Mouse (Mus musculus) myocyte (in vitro differentiated cells): Measurements from ENCODE around the gene Vezf1. TPM values are rescaled to one million over a fixed set of nuclear protein-coding genes. Genes with fewer than 3 reads are reported as not detected.

ENCODE experiments used
- H3K27me3 ChIP-seq: one replicate; pipeline ENCODE4 v1.6.1; 2011; ENCODE audit not compliant: control insufficient read depth, insufficient read depth, insufficient read length
- H3K36me3 ChIP-seq: one replicate; pipeline ENCODE4 v1.6.1; 2011; ENCODE audit not compliant: control insufficient read depth, insufficient read depth
- H3K4me2 ChIP-seq: one replicate; pipeline ENCODE4 v1.6.1; 2011; ENCODE audit warnings: low read depth, control low read depth
- H3K4me3 ChIP-seq: one replicate; pipeline ENCODE4 v1.5.1; 2011; ENCODE audit warnings: mild to moderate bottlenecking, control low read depth, moderate library complexity
- H3K79me2 ChIP-seq: one replicate; pipeline ENCODE4 v1.6.1; 2011; ENCODE audit not compliant: control insufficient read depth, insufficient read depth
- H3ac ChIP-seq: one replicate; pipeline ENCODE4 v1.6.1; 2011; ENCODE audit not compliant: control insufficient read depth, insufficient read length
- CEBPB ChIP-seq: IDR thresholded peaks from 2 replicates; pipeline ENCODE4 v1.6.1; 2011; ENCODE audit warnings: mild to moderate bottlenecking, moderate library complexity; ENCODE audit not compliant: poor library complexity, insufficient read depth, severe bottlenecking
- E2F4 ChIP-seq: IDR thresholded peaks from one replicate; pipeline ENCODE4 v1.6.1; 2011; ENCODE audit warnings: mild to moderate bottlenecking, control low read depth, moderate library complexity; ENCODE audit not compliant: insufficient read depth
- MAX ChIP-seq: IDR thresholded peaks from one replicate; pipeline ENCODE4 v1.6.1; 2011; ENCODE audit warnings: low read depth, mild to moderate bottlenecking, control low read depth
- MYOD1 ChIP-seq, 3 experiments: IDR thresholded peaks; one replicate each; pipeline ENCODE4 v1.6.1; 2011; ENCODE audit warnings: control low read depth in 2 of 3, low read depth in 2 of 3, mild to moderate bottlenecking in 2 of 3, moderate library complexity in 1 of 3; ENCODE audit not compliant: insufficient read length in 2 of 3, control insufficient read depth in 1 of 3
- MYOG ChIP-seq, 3 experiments: IDR thresholded peaks; one replicate each; pipeline ENCODE4 v1.6.1; 2011; ENCODE audit warnings: control low read depth in 2 of 3, low read depth in 2 of 3, mild to moderate bottlenecking in 2 of 3; ENCODE audit not compliant: insufficient read length in 2 of 3, control insufficient read depth in 1 of 3, insufficient read depth in 1 of 3
- POLR2A ChIP-seq: IDR thresholded peaks from one replicate; pipeline ENCODE4 v1.6.1; 2011; ENCODE audit warnings: low read depth, mild to moderate bottlenecking, control low read depth, moderate library complexity; ENCODE audit not compliant: insufficient read length
- POLR2AphosphoS2 ChIP-seq: IDR thresholded peaks from one replicate; pipeline ENCODE4 v1.6.1; 2011; ENCODE audit warnings: low read depth, control low read depth; ENCODE audit not compliant: insufficient read length
- REST ChIP-seq: IDR thresholded peaks from one replicate; pipeline ENCODE4 v1.6.1; 2011; ENCODE audit warnings: mild to moderate bottlenecking, control low read depth, moderate library complexity; ENCODE audit not compliant: insufficient read depth, insufficient read length
- SRF ChIP-seq: IDR thresholded peaks from one replicate; pipeline ENCODE4 v1.6.1; 2011; ENCODE audit warnings: low read depth; ENCODE audit not compliant: control insufficient read depth, insufficient read length
- TCF12 ChIP-seq: IDR thresholded peaks from one replicate; pipeline ENCODE4 v1.6.1; 2011; ENCODE audit warnings: mild to moderate bottlenecking, control low read depth; ENCODE audit not compliant: poor library complexity, insufficient read depth, severe bottlenecking
- TCF3 ChIP-seq: IDR thresholded peaks from one replicate; pipeline ENCODE4 v1.6.1; 2011; ENCODE audit warnings: low read depth, control low read depth; ENCODE audit not compliant: insufficient read length
- USF1 ChIP-seq: IDR thresholded peaks from one replicate; pipeline ENCODE4 v1.6.1; 2011; ENCODE audit warnings: low read depth, mild to moderate bottlenecking, control low read depth, moderate library complexity
- polyA plus RNA-seq: library from polyadenylated mRNA; unstranded; fragments of >200 nt; fragmentation: generic; extraction: Trizol; gene quantifications from one replicate; pipeline ENCODE4 v1.2.1, GENCODE M21; 2012; ENCODE audit warnings: missing spikeins

Gene Vezf1
- polyA plus RNA-seq, 1 experiment = 17.7 TPM

- peaks cover 55% of the 10 kb centered on the region for H3K79me2 ChIP-seq
- TF ChIP-seq TCF3 = no peak
- no peak for TF ChIP-seq MYOG (IDR thresholded peaks at IDR 0.05; ENCODE audit: control insufficient read depth in 1 of 3, insufficient read depth in 1 of 3, insufficient read length in 2 of 3, low read depth in 2 of 3)
- TF ChIP-seq MYOD1 (IDR thresholded peaks at IDR 0.05; ENCODE audit: control insufficient read depth in 1 of 3, insufficient read length in 2 of 3, low read depth in 2 of 3) = no peak
- no peak for TF ChIP-seq E2F4
- TF ChIP-seq POLR2A = no peak
- TF ChIP-seq USF1 = no peak
- TF ChIP-seq MAX = no peak
- TF ChIP-seq REST = no peak
- TF ChIP-seq CEBPB = no peak
- TF ChIP-seq TCF12 = no peak
- TF ChIP-seq SRF = no peak
- TF ChIP-seq POLR2AphosphoS2 = no peak
- no peaks in the 10 kb centered on the region for H3K27me3 ChIP-seq
- H3K4me3 ChIP-seq = peak overlapping the region; percentile 91
- H3K4me2 ChIP-seq = peak overlapping the region; percentile 89
- H3ac ChIP-seq = no peak overlapping the region
- peaks cover 55% of the 10 kb centered on the region for H3K36me3 ChIP-seq
Observed at GRCm38 (mm10) chr11:88049732-88050131, 18.3 kb upstream of the Vezf1 start.

- H3K79me2 ChIP-seq = peaks cover 48% of the 10 kb centered on the region
- no peak overlapping the region for H3K4me3 ChIP-seq
- H3K36me3 ChIP-seq = peaks cover 56% of the 10 kb centered on the region
- H3K4me2 ChIP-seq = no peak overlapping the region
- no peak for TF ChIP-seq USF1
- no peak for TF ChIP-seq POLR2AphosphoS2
- TF ChIP-seq MYOD1 (IDR thresholded peaks at IDR 0.05; ENCODE audit: control insufficient read depth in 1 of 3, insufficient read length in 2 of 3, low read depth in 2 of 3) = no peak
- no peak for TF ChIP-seq E2F4
- no peak for TF ChIP-seq MYOG (IDR thresholded peaks at IDR 0.05; ENCODE audit: control insufficient read depth in 1 of 3, insufficient read depth in 1 of 3, insufficient read length in 2 of 3, low read depth in 2 of 3)
- TF ChIP-seq TCF12 = no peak
- TF ChIP-seq REST = no peak
- TF ChIP-seq CEBPB = no peak
- no peak for TF ChIP-seq POLR2A
- TF ChIP-seq SRF = no peak
- TF ChIP-seq TCF3 = no peak
- TF ChIP-seq MAX = no peak
- no peaks in the 10 kb centered on the region for H3K27me3 ChIP-seq
- no peak overlapping the region for H3ac ChIP-seq
Observed at GRCm38 (mm10) chr11:88052638-88053037, 15.4 kb upstream of the Vezf1 start.

GRCm38 (mm10) chr11:88053821-88054220 lies 14.3 kb upstream of the Vezf1 start:
- no peak for TF ChIP-seq SRF
- no peak for TF ChIP-seq MYOD1 (IDR thresholded peaks at IDR 0.05; ENCODE audit: control insufficient read depth in 1 of 3, insufficient read length in 2 of 3, low read depth in 2 of 3)
- no peak for TF ChIP-seq TCF3
- no peak for TF ChIP-seq POLR2A
- TF ChIP-seq E2F4 = no peak
- no peak for TF ChIP-seq POLR2AphosphoS2
- no peak for TF ChIP-seq TCF12
- no peak for TF ChIP-seq USF1
- TF ChIP-seq MYOG (IDR thresholded peaks at IDR 0.05; ENCODE audit: control insufficient read depth in 1 of 3, insufficient read depth in 1 of 3, insufficient read length in 2 of 3, low read depth in 2 of 3) = no peak
- H3K27me3 ChIP-seq = no peaks in the 10 kb centered on the region
- no peak overlapping the region for H3ac ChIP-seq
- peaks cover 55% of the 10 kb centered on the region for H3K36me3 ChIP-seq
- no peak overlapping the region for H3K4me3 ChIP-seq
- H3K4me2 ChIP-seq = no peak overlapping the region
- H3K79me2 ChIP-seq = peaks cover 36% of the 10 kb centered on the region

- TF ChIP-seq E2F4 = no peak
- Histone ChIP-seq H3K36me3 (peaks cover 47% of the 10 kb centered on the region), H3K27me3 (no peaks in the 10 kb centered on the region), H3K79me2 (peaks cover 29% of the 10 kb centered on the region), H3K4me2 (no peak overlapping the region), H3ac (no peak overlapping the region), H3K4me3 (no peak overlapping the region)
Observed at GRCm38 (mm10) chr11:88054589-88054988, 13.5 kb upstream of the Vezf1 start.

GRCm38 (mm10) chr11:88055777-88056176 lies 12.3 kb upstream of the Vezf1 start:
- Histone ChIP-seq H3ac (no peak overlapping the region), H3K27me3 (no peaks in the 10 kb centered on the region), H3K79me2 (peaks cover 17% of the 10 kb centered on the region), H3K4me2 (no peak overlapping the region), H3K4me3 (no peak overlapping the region), H3K36me3 (peaks cover 35% of the 10 kb centered on the region)
- TF ChIP-seq POLR2AphosphoS2 (no peak), TCF3 (no peak), E2F4 (no peak), CEBPB (no peak)
